Mouse (Mus musculus): ENCODE measurements at regions not wholly inside any gene's neighbourhood (a gene's known extent, or its start where the extent isn't known, plus 50 kb on each side); places are given as distances from the start of the nearest gene placed in this dataset.

DNA sequence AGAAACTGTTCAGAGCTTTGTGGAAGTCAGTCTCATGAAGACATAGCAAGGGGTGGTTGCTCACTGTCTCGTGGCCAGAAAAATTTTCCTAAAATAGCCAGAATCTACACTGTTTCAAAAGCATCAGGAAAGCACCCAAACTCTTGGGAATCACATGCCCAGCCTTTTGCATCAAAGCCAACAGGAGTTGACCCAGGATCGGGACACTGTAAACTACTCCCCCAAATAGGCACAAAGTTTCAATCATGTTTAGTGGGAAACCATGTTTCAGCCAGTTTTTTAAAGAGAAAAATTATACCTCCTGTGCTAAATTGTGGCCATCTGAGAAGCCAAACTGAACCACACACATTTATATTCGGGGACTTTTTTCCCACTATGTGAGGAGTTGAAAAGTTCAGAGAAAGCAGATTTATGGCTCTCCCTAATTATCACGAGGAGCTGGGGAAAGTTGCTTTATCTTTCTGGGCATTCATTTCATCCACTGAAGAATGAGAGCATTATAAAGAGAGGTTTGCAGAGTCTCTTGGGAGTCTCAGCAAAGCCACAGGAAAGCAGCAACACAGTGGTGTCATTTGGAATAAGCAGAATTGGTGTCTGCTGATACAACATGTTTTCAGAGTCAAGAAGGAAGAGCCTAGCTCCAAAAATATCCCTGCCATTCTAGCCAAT is 136.5 kb upstream of the Slc44a1 start:
- Histone ChIP-seq H3K27me3 (no peaks in the 10 kb centered on the region), H3K4me3 (replicated peaks) (no peak overlapping the region), H3K36me3 (no peaks in the 10 kb centered on the region), H3K9ac (replicated peaks) (no peak overlapping the region), H3K4me1 (replicated peaks) (no peaks in the 10 kb centered on the region), H3K4me2 (no peak overlapping the region), H3K27ac (no peak overlapping the region), H3K9me3 (no peaks in the 10 kb centered on the region)
- 43% methylated on average over 4 of the region's 4 CpGs for WGBS
- no peak for ATAC-seq (ENCODE audit: insufficient number of reproducible peaks, insufficient read depth, low FRiP score, low TSS enrichment, low read depth)

DNA sequence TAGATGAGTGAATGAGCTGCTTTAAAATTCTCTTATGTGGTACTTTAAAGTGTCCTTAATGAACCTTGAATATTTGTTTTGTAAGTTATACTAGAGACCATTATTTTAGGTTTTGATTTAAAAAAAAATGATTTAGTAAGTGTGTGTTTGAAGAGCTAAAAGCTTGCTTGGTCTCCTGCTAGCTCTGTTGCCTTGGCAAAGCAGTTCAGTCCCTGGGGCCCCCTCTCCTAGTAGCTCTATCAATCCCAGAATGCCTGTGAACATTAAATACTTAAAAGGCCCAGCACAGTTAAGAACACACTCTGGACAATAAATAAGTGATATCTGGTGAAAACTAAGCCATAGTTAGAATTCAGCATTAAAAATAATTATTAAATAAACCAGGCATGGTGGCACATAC is 138.3 kb upstream of the Abca1 start:
- no peak overlapping the region for H3K9ac ChIP-seq (replicated peaks)
- 0 out of 2 replicates have a peak, but pooled peaks cover 4% of the 10 kb centered on the region for H3K4me1 ChIP-seq (replicated peaks)
- no peak overlapping the region for H3K4me2 ChIP-seq
- H3K27me3 ChIP-seq, result no peaks in the 10 kb centered on the region
- H3K9me3 ChIP-seq, result peaks cover 4% of the 10 kb centered on the region; the same call in 1 of the 2 replicates
- no peak overlapping the region for H3K4me3 ChIP-seq (replicated peaks)
- no peak for ATAC-seq (ENCODE audit: insufficient number of reproducible peaks, insufficient read depth, low FRiP score, low TSS enrichment, low read depth)
- H3K27ac ChIP-seq, result no peak overlapping the region
- H3K36me3 ChIP-seq, result no peaks in the 10 kb centered on the region

DNA sequence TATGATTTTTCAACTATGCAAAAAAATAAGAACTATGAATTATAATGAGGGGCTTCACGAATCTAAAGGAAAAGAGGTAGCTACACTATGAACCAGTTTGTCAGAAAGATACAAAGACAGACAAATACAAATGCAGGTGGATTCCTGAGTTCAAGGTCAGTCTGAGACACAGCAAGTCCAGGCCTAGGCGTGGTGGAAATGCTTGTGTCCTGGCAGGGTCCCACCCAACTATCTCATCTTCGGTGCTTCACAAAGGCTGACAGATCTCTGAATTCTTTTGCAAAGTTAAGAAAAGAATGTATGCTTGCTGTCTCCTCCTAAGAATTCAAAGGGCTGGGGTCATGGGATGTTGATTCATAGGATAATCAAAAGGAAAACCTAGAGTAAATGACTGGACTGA is 132.9 kb upstream of the Abca1 start:
- peaks cover 19% of the 10 kb centered on the region for H3K9me3 ChIP-seq
- H3K36me3 ChIP-seq, result no peaks in the 10 kb centered on the region
- no peak overlapping the region for H3K9ac ChIP-seq (replicated peaks)
- H3K4me1 ChIP-seq (replicated peaks), result no peaks in the 10 kb centered on the region
- H3K27me3 ChIP-seq, result no peaks in the 10 kb centered on the region
- no peak for ATAC-seq (ENCODE audit: insufficient number of reproducible peaks, insufficient read depth, low FRiP score, low TSS enrichment, low read depth)
- no peak overlapping the region for H3K4me3 ChIP-seq (replicated peaks)
- 95% methylated on average over 3 of the region's 3 CpGs for WGBS
- H3K27ac ChIP-seq, result no peak overlapping the region
- no peak overlapping the region for H3K4me2 ChIP-seq

DNA sequence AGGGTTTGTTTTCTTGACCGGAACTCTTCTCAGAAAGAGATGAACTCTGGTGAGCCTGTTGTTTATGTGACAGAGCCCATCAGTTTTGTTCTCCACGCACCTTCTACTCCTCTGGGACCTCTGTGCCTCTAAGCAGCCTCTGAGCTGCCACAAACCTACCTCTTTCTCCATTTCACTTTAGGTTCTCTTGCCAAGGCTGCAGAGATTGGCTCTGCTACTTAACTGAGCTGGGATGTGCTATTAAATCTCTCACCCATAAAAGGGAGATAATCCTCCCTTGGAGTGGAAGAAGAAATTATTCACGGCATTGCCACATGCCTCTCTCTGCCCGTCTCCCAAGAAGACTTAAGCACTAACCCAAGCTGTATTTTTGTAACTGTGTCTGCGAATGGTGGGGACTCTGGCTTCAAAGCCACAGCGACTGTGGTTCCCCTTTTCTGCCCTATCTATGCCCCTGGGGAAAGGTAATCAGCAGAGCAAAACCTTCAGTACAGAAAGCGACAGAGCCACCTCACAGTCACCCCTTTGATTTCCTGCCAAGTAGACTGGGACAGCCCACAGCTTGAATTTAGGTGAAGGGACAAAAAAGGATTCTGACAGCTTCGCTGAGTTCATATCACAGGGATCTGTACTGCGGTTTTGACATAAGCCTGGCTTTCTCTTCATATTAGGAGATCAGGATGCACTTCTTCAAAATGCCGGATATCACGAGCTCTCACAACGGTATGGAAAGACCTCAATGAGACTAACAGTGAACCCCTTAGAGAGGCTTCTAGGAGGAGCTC is 118.2 kb upstream of the Abca1 start:
- H3K9ac ChIP-seq (replicated peaks), result no peak overlapping the region
- no peaks in the 10 kb centered on the region for H3K36me3 ChIP-seq
- H3K9me3 ChIP-seq, result no peaks in the 10 kb centered on the region
- no peak for ATAC-seq (ENCODE audit: insufficient number of reproducible peaks, insufficient read depth, low FRiP score, low TSS enrichment, low read depth)
- H3K27me3 ChIP-seq, result no peaks in the 10 kb centered on the region
- H3K4me3 ChIP-seq (replicated peaks), result no peak overlapping the region
- no peak overlapping the region for H3K27ac ChIP-seq
- H3K4me1 ChIP-seq (replicated peaks), result peaks cover 5% of the 10 kb centered on the region
- WGBS, result 62% methylated on average over 12 of the region's 12 CpGs
- H3K4me2 ChIP-seq, result no peak overlapping the region

DNA sequence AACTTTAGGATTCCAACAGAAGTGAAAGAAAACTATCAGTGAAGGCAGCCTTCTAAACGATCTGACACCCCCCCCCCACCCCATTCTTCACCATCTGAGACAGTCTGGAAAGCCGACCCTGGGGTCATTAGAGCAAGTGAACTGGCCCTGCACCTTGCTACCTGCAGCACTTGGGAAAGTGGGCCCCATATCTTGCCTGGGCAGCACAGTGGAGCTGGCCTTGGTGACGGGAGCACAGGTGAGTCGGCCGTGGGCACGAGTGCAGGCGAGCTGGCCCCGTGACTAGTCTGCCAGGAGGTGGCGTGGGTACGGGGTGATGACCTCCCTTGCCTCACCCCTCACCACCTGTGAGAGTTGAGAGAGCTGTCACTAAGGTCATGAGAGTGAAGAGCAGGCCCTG is 110.7 kb upstream of the Abca1 start:
- ATAC-seq (ENCODE audit: insufficient number of reproducible peaks, insufficient read depth, low FRiP score, low TSS enrichment, low read depth), result no peak
- no peak overlapping the region for H3K4me3 ChIP-seq (replicated peaks)
- 82% methylated on average over 10 of the region's 10 CpGs for WGBS

DNA sequence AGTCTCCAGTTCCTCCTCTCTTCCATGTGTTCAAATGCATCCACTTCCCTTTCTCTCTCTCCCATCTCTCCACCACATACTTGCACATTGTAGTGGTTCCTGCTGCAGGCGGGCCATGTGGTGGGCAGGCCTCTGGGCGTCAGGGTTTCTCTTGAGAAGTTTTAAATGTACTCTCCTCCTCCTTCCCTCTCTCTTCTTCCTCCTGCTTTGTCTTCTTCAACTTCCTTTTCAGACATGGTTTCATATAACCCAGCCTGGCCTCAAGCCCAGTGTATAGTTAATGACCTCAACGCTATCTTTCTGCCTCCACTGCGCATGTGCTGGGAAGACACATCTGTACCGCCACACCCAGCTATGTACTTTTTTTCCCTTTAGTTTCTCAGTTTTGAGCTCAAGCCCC is 110.3 kb upstream of the Abca1 start:
- Histone ChIP-seq H3K9me3 (0 out of 2 replicates have a peak, but pooled peaks cover 5% of the 10 kb centered on the region), H3K4me2 (no peak overlapping the region), H3K27me3 (no peaks in the 10 kb centered on the region), H3K4me3 (replicated peaks) (no peak overlapping the region), H3K4me1 (replicated peaks) (no peaks in the 10 kb centered on the region), H3K36me3 (no peaks in the 10 kb centered on the region), H3K27ac (no peak overlapping the region), H3K9ac (replicated peaks) (no peak overlapping the region)
- WGBS, result 85% methylated on average over 5 of the region's 5 CpGs
- no peak for ATAC-seq (ENCODE audit: insufficient number of reproducible peaks, insufficient read depth, low FRiP score, low TSS enrichment, low read depth)

More for the DNA sequence above, 110.7 kb upstream of the Abca1 start:
- 0 out of 2 replicates have a peak, but pooled peaks cover 5% of the 10 kb centered on the region for H3K9me3 ChIP-seq
- H3K27me3 ChIP-seq, result no peaks in the 10 kb centered on the region
- no peaks in the 10 kb centered on the region for H3K4me1 ChIP-seq (replicated peaks)
- no peak overlapping the region for H3K9ac ChIP-seq (replicated peaks)
- H3K36me3 ChIP-seq, result no peaks in the 10 kb centered on the region
- no peak overlapping the region for H3K27ac ChIP-seq
- no peak overlapping the region for H3K4me2 ChIP-seq

DNA sequence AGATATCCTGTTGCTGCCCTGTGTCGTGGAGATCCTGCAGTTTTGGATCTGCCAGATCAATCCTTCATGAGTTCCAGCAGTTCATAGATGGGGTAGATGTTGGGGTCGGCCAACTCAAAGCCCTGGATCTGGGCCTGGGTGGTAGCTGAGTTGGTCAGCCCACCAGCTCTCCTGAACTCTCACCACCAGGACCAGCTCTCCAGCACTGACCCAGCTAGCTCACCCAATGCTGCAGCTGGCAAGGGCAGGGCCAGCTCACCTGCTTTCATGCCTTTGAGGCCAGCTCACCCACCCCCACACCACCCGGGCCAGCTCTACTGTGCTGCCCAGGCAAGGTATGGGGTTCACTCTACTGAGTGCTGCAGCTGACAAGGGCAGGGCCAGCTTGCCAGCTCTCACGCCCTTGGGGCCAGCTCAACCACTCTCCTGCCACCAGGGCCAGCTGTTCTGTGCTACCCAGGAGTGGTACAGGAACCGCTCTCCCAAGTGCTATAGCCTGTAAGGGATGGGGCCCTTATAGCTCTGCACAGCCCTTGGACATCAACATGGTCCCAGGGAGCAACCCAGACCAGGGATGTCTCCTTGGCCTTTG is 109.7 kb upstream of the Abca1 start:
- ATAC-seq (ENCODE audit: insufficient number of reproducible peaks, insufficient read depth, low FRiP score, low TSS enrichment, low read depth), result no peak
- no peak overlapping the region for H3K4me3 ChIP-seq (replicated peaks)
- H3K9ac ChIP-seq (replicated peaks), result no peak overlapping the region
- no peaks in the 10 kb centered on the region for H3K27me3 ChIP-seq
- H3K4me2 ChIP-seq, result no peak overlapping the region
- no peaks in the 10 kb centered on the region for H3K36me3 ChIP-seq
- 0 out of 2 replicates have a peak, but pooled peaks cover 5% of the 10 kb centered on the region for H3K9me3 ChIP-seq
- H3K4me1 ChIP-seq (replicated peaks), result no peaks in the 10 kb centered on the region
- no peak overlapping the region for H3K27ac ChIP-seq
- WGBS, result 86% methylated on average over 5 of the region's 5 CpGs

DNA sequence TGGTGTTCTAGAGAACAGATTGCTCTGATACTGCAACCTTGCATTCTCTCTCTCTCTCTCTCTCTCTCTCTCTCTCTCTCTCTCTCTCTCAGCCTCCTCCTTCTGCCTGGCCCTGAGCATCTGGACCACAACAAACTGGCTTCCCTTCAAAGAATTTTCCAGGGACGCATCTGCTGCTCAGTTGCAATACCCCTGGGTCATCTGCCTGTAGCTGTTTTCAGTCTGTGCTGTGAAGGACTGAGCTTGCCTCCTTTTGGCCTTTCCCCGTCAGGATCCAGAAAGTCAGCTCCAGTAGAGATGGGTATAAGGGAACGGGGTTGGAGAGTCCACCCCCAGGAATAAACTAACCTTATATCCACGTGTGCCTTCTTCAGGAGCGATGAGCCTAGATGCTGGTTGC is 105.2 kb upstream of the Abca1 start:
- no peaks in the 10 kb centered on the region for H3K36me3 ChIP-seq
- H3K27ac ChIP-seq, result no peak overlapping the region
- no peak overlapping the region for H3K9ac ChIP-seq (replicated peaks)
- H3K27me3 ChIP-seq, result no peaks in the 10 kb centered on the region
- H3K9me3 ChIP-seq, result 0 out of 2 replicates have a peak, but pooled peaks cover 5% of the 10 kb centered on the region
- H3K4me3 ChIP-seq (replicated peaks), result no peak overlapping the region
- ATAC-seq (ENCODE audit: insufficient number of reproducible peaks, insufficient read depth, low FRiP score, low TSS enrichment, low read depth), result no peak
- peaks cover 11% of the 10 kb centered on the region for H3K4me1 ChIP-seq (replicated peaks)
- WGBS, result 84% methylated on average over 5 of the region's 5 CpGs
- no peak overlapping the region for H3K4me2 ChIP-seq

DNA sequence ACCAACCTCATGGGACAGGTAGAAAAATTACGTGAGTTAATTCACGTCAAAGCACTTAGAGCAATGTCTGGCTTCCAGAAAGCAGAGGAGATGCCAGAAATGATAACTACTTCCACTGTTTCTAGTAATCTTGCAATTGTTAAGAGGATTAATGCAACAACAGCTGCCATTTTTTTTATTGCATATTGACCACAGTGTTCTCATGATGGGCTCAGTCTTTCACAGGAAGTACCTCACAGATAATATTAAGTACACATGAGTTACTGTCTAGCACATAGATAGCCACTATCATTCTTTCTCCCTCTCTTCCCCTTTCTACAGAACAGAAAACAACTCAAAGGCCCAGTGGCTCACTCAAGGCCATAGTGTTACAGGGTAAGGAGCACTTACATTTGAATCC is 104.8 kb upstream of the Abca1 start:
- no peak for ATAC-seq (ENCODE audit: insufficient number of reproducible peaks, insufficient read depth, low FRiP score, low TSS enrichment, low read depth)
- Histone ChIP-seq H3K4me3 (replicated peaks) (no peak overlapping the region), H3K9me3 (0 out of 2 replicates have a peak, but pooled peaks cover 5% of the 10 kb centered on the region), H3K4me2 (no peak overlapping the region), H3K9ac (replicated peaks) (no peak overlapping the region), H3K27me3 (no peaks in the 10 kb centered on the region), H3K36me3 (no peaks in the 10 kb centered on the region), H3K27ac (no peak overlapping the region), H3K4me1 (replicated peaks) (peaks cover 11% of the 10 kb centered on the region)
- 77% methylated on average over 2 of the region's 2 CpGs for WGBS

DNA sequence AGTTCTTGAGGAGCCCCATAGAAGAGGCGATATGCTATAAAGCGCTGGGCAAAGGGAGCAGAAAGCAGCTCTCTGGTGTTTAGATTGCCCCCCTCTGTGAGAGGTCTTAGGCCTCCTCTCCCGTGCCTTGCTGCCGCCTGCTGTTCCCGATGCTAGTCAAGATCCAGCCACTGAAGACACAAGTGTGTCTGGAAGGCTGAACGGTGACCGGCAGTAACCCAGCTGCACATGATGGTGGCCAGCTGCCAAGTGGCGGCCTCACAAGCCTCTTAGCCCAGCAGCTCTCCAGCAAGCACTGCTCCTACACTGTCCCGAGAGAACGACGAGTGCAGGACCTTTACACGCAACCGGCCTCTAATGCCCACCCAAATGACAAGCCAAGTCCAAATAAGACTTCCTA is 104.1 kb upstream of the Abca1 start:
- H3K36me3 ChIP-seq, result no peaks in the 10 kb centered on the region
- 66% methylated on average over 13 of the region's 13 CpGs for WGBS
- peak; percentile 66; the same call in 1 of the 2 replicates for ATAC-seq (ENCODE audit: insufficient number of reproducible peaks, insufficient read depth, low FRiP score, low TSS enrichment, low read depth)
- H3K4me2 ChIP-seq, result no peak overlapping the region
- peaks cover 11% of the 10 kb centered on the region for H3K4me1 ChIP-seq (replicated peaks)
- H3K9me3 ChIP-seq, result 0 out of 2 replicates have a peak, but pooled peaks cover 5% of the 10 kb centered on the region
- H3K4me3 ChIP-seq (replicated peaks), result no peak overlapping the region
- no peak overlapping the region for H3K27ac ChIP-seq
- no peak overlapping the region for H3K9ac ChIP-seq (replicated peaks)
- H3K27me3 ChIP-seq, result no peaks in the 10 kb centered on the region

DNA sequence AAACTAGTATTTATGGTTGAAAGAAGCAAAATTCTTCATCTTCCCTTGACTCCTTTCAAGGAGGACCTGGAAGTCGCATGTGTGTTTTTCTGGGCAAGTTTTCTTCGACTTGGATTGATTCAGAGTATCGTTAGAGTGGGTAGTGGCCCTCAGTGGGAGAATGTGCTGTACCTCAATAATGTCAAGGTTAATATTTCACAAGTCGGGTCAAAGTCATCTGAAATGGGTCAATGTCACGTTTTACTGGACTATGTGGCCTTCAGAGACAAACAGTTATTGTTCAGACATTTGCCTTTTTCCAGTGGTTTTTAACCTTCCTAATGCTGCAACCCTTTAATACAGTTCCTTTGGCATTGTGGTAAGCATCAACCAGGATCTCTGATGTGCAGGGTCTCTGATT is 102.8 kb upstream of the Abca1 start:
- no peak overlapping the region for H3K4me2 ChIP-seq
- no peak overlapping the region for H3K4me3 ChIP-seq (replicated peaks)

More for the DNA sequence above, 102.8 kb upstream of the Abca1 start:
- peaks cover 11% of the 10 kb centered on the region for H3K4me1 ChIP-seq (replicated peaks)
- WGBS, result 87% methylated on average over 5 of the region's 5 CpGs
- no peaks in the 10 kb centered on the region for H3K36me3 ChIP-seq
- H3K27me3 ChIP-seq, result no peaks in the 10 kb centered on the region
- H3K9me3 ChIP-seq, result 0 out of 2 replicates have a peak, but pooled peaks cover 1% of the 10 kb centered on the region
- H3K27ac ChIP-seq, result no peak overlapping the region
- no peak overlapping the region for H3K9ac ChIP-seq (replicated peaks)
- ATAC-seq (ENCODE audit: insufficient number of reproducible peaks, insufficient read depth, low FRiP score, low TSS enrichment, low read depth), result no peak
